Mouse (Mus musculus) lung, postnatal 36 days (tissue): ENCODE measurements around the gene Rnf222.

ENCODE experiments used
- DNase-seq: peaks from one replicate; pipeline ENCODE4 v3.0.0; 2022; ENCODE audit warnings: mixed read lengths

Gene Rnf222

DNA sequence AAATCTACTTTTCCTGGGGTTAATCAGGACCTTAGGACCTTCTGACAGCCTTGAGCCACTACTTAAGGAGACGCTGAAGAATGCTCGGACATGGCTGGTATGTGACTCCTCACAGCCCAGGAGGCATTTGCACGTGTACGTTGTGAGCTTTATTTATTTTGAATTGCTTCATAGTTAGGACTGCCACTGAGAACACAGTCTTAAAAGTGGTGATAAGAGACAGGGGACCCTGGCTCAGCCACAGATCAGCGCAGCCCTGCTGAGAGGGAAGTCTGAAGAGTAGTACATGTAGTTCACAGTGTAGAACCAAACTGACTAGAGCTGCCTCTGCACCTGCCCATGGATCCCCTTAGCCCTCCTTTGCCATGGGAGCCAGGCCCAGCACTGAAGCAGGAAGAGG is 3.5 kb downstream of the Rnf222 start:
- DNase-seq: no peak

DNA sequence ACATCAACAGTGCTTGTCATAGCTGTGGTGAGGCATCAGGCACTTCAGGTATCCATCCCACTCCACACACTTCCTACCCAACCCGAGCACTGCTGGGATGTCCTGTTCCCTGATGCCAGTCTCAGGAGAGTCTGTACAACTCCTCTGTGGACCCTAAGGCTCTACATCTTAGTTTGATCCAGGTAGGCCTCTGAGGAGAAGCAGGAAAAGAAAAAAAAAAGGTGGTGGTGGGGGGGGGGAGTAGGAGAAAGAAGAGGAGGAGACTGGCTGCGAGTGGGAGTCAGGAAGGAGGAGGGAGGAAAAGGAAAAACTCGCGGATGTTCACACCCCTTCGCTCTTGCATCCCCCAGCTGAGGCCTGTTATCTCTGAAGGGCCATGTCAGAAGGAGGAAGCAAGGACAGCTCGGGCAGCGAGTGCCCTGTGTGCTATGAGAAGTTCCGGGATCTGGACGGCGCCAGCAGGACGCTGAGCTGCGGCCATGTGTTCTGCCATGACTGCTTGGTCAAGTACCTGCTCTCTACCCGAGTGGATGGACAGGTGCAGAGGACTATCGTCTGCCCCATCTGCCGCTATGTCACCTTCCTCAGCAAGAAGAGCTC is 4.0 kb downstream of the Rnf222 start:
- DNase-seq: no peak

DNA sequence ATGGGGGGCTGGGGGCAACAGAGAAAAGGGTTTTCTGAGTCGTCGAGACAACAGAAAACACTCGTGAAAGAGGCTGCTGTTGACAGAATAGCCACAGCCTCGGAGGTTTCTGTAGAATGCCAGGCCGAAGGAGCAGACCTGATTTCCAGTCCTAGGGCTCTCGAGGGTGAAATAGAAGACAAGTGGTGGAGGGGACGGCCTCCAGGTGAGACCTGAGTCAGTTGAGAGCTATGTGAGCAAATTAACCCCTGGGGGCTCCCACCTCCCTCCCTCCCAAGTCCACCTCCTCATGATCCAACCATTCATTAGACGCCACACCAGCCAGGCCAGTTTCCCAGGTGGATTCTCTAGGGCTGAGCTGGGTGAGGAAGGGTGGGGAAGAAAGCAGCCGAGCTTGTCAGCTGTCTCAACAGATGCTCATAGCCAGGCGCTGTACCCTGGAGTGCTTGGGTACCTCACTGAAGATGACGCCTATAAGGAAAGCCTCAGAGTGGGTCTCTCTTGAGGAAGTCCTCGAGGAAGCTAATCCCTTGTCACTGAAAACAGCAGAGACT is 5.6 kb downstream of the Rnf222 start:
- no peak for DNase-seq

GRCm38 (mm10) chr11:68896247-68896646 is 7.9 kb downstream of the Rnf222 start:
- no peak for DNase-seq

DNA sequence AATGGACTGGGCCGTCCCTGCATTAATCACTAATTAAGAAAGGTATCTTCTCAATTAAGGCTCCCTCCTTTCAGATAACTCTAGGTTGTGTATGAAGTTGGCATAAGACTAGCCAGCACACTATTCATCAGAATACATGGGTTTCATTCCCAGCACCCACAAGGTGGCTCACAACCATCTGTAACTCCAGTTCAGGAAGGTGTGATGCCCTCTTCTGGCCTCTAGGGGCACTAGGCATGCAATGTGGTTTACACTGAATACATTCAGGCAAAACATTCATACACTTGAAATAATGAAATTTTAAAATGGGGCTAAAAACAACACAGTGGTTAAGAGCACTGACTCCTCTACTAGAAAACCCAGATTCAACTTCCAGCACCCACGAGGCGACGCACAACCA is 8.8 kb downstream of the Rnf222 start:
- peak; percentile 69 for DNase-seq

GRCm38 (mm10) chr11:68897838-68898237 is 9.5 kb downstream of the Rnf222 start:
- no peak for DNase-seq

- no peak for DNase-seq
Measured at GRCm38 (mm10) chr11:68898790-68899189, 10.4 kb downstream of the Rnf222 start.

DNA sequence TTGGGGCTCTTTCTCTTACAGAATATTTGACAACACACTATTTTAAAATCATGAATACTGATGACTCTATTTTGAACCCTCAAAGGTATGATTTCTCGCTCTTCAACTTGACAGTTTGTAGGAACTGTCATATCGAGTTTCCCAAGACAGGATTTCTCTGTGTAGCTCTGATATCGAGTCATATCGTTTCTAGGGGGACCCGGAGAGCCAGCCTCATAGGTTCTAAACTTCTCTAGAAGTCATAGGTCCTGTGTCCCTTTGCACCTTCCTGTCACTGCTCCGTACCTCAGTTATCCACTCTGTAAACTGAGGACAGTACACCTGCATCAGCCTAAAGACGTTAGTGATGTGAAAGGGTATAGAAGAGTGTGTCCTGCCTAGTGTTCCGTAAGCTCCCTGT is 11.5 kb downstream of the Rnf222 start:
- DNase-seq: no peak

DNA sequence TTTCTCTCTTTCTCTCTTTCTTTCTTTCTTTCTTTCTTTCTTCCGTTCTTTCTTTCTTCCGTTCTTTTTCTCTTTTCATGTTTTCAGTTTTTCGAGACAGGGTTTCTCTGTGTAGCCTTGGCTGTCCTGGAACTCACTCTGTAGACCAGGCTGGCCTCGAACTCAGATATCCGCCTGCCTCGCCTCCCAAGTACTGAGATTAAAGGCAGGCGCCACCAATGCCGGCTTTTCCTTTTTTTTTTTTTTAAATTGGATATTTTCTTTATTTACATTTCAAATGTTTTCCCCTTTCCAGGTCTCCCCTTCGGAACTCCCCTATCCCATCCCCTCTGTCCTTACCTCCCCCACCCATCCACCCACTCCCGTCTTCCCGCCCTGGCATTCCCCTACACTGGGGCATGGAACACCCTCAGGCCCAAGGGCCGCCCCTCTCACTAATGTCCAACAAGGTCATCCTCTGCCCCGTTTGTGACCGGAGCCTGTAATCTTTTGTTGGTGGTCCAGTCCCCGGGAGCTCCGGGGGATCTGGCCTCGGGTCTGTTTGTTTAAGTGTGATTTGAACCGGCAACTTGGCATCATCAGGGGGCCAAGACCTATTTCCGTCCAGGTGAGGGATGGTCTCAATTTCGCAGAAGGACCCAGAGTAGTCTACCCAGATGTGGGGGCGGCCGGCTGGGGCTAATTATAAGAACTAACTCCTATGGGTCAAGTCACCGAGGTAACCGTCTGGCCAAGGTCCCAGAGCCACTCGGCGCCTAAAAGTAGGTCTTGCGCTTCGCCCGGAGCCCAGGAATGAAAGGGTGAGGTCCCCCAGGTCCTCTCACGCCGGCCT is 12.4 kb downstream of the Rnf222 start:
- DNase-seq: no peak

DNA sequence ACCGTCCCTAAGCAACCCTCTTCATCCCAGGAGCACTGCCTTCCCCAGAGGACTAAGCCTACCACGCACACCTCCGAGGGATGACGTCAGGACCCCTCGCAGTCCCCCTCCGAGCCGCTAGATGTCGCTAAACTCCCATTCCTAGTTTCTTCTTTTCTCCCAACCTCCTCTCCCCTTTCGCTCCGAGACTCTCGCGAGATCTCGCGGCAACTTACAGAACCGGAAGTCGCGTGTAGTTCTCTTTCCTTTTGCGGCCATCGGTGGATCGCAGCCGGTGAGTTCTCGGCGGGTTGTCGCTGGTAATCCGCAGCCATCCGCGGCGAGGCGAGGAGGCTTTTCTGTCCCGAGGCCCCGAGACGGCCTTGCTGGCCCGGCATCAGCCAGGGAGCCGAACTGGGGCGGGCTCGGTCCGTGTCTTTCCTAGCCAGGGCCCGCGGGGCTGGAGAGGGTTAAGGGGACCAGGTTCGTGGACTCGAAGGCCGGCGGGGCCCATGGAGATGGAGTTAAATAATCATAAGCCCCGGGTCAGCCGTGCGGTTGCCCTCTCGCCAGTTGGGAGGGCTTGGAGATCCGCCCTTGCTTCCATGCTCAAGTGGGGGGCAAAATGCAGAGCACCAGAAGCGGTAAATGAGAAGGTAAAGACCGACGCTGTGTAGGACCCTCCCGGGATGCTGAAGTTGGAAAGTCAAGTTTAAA is 13.1 kb downstream of the Rnf222 start, which contains the start of gene Rpl26:
TSS of gene Rpl26 (plus strand) at position 233 of the 696 bp plus-strand sequence.
- peak; percentile 99 for DNase-seq

GRCm38 (mm10) chr11:68902047-68902364 is 13.7 kb downstream of the Rnf222 start:
- DNase-seq: no peak

DNA sequence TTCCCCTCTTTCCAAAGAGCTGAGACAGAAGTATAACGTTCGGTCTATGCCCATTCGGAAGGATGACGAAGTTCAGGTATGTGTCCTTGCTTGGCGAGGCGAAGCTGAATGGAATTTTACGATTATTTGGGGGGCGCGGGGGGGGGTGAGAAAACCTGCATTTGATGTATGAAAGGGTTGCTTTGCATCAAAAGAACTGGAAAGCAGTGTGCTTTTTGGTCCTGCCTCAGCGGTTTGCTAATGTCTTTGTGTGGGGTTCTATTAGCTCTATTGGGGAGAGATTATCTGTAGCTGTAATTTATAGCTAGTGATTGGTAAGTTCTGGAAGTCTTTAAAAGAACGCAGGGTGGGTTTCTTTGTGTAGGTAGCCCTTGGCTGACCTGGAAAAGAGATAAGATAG is 14.0 kb downstream of the Rnf222 start:
- DNase-seq: no peak

DNA sequence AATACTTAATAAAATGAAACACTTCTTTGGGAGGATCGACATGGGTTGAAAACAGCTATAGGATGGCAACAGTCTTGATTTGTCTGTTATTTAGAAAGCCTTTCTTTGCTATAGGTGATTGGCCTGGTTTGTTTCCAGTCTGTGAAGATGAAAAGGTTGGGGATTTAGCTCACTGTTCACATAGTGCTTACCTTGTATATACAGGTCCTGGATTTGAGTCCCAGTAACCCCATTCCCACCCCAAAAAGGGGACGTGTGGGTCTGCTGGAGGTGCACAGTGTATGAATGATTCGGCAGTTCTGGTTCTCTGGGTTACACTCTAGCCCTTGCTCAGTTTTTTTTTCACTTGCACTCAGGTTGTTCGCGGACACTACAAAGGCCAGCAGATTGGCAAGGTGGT is 14.5 kb downstream of the Rnf222 start:
- DNase-seq: no peak

DNA sequence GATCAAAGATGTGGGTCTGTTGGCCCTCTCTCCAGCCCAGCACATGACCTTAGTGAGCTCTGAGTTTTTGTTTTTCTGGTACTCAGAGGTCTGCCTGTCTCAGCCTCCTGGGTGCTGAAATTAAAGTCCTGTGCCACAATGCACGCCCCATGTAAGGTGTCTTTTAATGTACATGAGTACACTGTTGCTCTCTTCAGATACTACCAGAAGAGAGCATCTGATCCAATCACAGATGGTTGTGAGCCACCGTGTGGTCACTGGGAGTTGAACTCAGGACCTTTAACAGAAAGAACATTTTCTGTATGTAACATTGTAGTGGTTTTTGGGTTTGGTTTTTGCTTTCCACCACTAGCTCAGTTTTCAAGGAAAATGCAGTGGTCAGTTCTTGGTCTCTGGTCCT is 15.4 kb downstream of the Rnf222 start:
- no peak for DNase-seq

GRCm38 (mm10) chr11:68904375-68905137 is 16.2 kb downstream of the Rnf222 start:
- DNase-seq: peak; percentile 93

DNA sequence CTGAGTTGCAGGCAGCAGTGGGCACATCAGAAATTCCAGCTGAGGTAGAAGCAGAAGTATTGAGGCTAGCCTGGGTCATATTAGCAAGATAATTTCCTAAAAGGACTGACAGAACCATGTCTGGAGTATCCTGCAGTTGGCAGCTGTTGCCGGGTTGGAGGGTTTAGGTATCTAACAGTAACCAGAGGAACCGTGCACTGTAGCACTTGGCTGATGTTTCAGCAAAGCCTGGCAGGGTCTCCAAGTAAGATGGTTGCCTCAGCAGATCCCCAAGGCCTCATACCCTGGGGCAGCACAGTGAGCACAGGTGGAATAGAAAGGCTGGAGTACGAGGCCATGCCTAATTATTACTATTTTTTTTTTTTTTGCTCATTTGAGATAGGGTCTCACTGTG is 16.8 kb downstream of the Rnf222 start:
- DNase-seq: no peak

GRCm38 (mm10) chr11:68905665-68906460 is 17.5 kb downstream of the Rnf222 start:
- DNase-seq: no peak

GRCm38 (mm10) chr11:68906461-68906790 is 18.1 kb downstream of the Rnf222 start:
- DNase-seq: no peak

DNA sequence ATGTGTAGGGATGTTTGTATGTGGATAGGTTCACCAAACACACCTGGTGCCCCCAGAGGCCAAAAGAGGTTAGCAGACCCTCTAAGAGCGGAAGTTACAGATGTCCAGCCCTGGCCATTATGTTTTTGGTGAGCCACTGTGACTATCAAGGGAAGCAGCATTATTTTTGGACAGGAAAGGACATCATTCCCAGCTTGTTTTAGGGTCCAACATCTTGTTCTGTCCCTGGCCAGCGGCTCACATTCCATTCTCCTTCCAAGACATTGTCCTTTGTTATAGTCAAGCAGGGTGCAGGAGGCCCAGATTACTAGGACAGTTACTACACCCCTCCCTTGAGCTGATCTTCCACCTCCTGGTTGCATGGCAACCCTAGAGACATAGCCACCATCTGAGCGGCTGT is 18.9 kb downstream of the Rnf222 start:
- DNase-seq: no peak

GRCm38 (mm10) chr11:68908846-68909503 is 20.6 kb downstream of the Rnf222 start:
- DNase-seq: no peak

DNA sequence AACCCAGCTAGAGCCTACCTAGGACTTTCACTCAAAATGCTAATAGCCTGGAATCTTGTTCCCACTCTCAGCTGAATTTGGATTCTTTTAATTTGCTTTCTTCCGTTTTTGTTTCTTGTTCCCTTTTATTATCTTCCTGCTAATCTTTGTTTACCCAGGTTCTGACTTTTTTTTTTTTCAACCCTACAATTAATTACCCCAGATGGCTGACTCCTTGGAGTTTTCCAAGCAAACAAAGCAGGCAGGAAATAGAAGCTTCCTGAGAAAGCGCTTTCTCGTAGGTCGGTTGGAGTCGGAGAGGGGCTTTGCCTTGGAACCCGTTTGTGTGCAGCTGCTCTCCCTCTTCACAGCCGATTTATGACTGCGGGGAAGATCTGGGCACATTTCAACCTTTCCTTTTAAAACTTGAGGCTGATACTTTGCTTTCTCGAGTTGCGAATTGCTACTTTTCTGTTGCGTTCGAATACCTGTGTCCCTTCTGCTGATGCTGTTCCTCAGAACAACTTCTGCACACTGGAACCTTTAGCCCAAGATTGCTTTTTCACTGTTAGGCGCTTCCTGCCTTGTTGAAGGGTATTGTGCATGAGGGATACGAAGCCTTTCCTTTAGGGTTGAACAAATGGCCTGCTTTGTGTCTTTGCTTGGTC is 23.3 kb downstream of the Rnf222 start:
- peak; percentile 30 for DNase-seq
